In the genomic region with DNA sequence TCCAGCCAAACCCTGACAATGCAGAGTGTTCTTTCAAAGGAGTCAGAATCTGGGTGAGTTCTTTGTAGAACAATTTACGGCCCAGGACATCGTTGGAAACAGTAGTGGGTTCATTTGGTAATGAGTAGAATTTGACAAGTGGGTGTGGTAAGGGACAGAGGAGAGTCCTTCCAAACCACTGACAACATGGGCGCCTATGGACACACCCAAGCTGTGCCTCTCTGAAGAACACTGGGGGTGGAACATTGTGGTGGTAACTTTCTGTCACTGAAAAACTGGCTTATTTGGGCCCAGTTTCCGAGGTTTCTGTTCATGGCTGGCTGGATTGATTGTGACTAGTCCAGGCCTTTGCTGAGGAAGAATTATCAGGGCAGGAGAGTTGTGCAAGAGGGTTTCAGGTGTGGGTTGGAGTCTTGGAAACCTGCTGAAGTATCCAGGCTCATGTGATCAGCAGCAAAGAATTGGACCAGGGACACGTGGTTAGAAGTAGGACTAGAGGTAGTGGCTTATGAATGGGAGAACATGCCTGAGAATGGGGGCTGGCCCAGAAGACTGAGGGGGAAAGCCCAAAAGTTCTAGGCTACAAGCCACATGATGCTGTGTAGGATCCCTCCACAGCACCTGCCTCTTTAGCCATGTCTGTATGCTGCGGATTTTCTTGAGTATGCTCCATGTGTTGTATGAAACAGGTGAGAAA, we compare ENCODE assay signal across 14 mouse cellular contexts.
"Had no signal": no experiment of that assay in that cellular context is flagged by ENCODE, and none has a peak within 500 bp of the region (broad histone marks: within the 10 kb centered on the region; RNA-seq: fewer than 3 reads in every experiment).

No protein-coding gene starts in this region.

- DNase-seq: kidney, adult 9 months; kidney, postnatal 4 days; midbrain, embryonic 14.5 days; right cerebral cortex, adult 18-20 months; right cerebral cortex, postnatal 25 days; thymus, postnatal 4 days had no signal

- H3K36me3 ChIP-seq: liver, embryonic 15.5 days; neural tube, embryonic 15.5 days had no signal

- H3K27ac ChIP-seq: kidney, postnatal 0 days; liver, embryonic 15.5 days; neural tube, embryonic 15.5 days had no signal

- H3K4me2 ChIP-seq: liver, embryonic 11.5 days; liver, embryonic 15.5 days; lung, embryonic 14.5 days; neural tube, embryonic 15.5 days had no signal

- H3K4me3 ChIP-seq: layer of hippocampus, adult 2 months; liver, embryonic 15.5 days; myocyte; neural tube, embryonic 15.5 days had no signal

- H3K9ac ChIP-seq: liver, embryonic 15.5 days; lung, embryonic 14.5 days; neural tube, embryonic 15.5 days had no signal

- H3K27me3 ChIP-seq: liver, embryonic 15.5 days; neural tube, embryonic 15.5 days had no signal

- H3K4me1 ChIP-seq: liver, embryonic 15.5 days had no signal

- ATAC-seq: intestine, embryonic 16.5 days had no signal

- H3K9me3 ChIP-seq: liver, embryonic 15.5 days; neural tube, embryonic 15.5 days had no signal
